Mouse (Mus musculus) right cerebral cortex, postnatal 36 days (tissue): ENCODE data around the gene Pgm1.

Source experiments
- DNase-seq, 2 experiments: peaks; one replicate each; pipeline ENCODE4 v3.0.0; 2022; ENCODE audit warnings: low spot score in 2 of 2, mixed read lengths in 1 of 2

Gene Pgm1

GRCm38 (mm10) chr4:100011563-100011962 is 82.3 kb downstream of the Pgm1 start:
- DNase-seq, result no peak

- no peak for DNase-seq
These were observed 83.3 kb downstream of the Pgm1 start for GRCm38 (mm10) chr4:100012361-100013035.

- DNase-seq, result no peak
These were observed 98.6 kb downstream of the Pgm1 start for GRCm38 (mm10) chr4:100027773-100028172.

GRCm38 (mm10) chr4:100028641-100029040 is 99.4 kb downstream of the Pgm1 start:
- DNase-seq, result peak; percentile 45 to 57

GRCm38 (mm10) chr4:100031270-100031669 is 102.1 kb downstream of the Pgm1 start:
- DNase-seq, result no peak

GRCm38 (mm10) chr4:100032608-100033007 is 103.4 kb downstream of the Pgm1 start:
- no peak for DNase-seq

GRCm38 (mm10) chr4:100033944-100034343 is 104.7 kb downstream of the Pgm1 start:
- no peak for DNase-seq

- DNase-seq, result no peak
These were observed 105.8 kb downstream of the Pgm1 start for GRCm38 (mm10) chr4:100034971-100035370.

GRCm38 (mm10) chr4:100035919-100036554 is 106.8 kb downstream of the Pgm1 start:
- DNase-seq, result no peak
